Mouse (Mus musculus) c-Kit-positive CD71-positive TER-119-negative erythroid progenitor cells, embryonic 14.5 days (primary cell): ENCODE data around the gene Hmcn1.

Source experiments
- DNase-seq: peaks from one replicate; pipeline ENCODE4 v3.0.0-alpha.2; 2013; ENCODE audit warnings: low read depth

Gene Hmcn1

DNA sequence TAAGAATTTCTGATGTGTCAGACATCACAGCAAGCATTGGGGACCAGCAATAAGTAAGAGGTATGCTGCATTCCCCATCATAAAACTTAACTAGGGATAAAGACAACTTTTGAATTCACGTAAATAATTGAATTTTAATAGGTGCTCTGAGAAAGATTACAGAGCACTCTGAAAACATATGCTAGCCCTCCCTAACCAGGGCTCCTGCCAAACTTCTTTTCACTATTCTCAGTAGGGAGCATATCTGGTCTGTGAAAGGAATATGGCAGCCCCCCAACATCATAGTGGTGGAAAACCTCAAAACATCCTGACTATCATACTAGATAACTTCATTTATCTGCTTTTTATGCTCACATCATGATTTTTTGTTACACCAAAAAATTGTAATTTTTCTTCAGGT lies 347.9 kb downstream of the Hmcn1 start:
- no peak for DNase-seq

DNA sequence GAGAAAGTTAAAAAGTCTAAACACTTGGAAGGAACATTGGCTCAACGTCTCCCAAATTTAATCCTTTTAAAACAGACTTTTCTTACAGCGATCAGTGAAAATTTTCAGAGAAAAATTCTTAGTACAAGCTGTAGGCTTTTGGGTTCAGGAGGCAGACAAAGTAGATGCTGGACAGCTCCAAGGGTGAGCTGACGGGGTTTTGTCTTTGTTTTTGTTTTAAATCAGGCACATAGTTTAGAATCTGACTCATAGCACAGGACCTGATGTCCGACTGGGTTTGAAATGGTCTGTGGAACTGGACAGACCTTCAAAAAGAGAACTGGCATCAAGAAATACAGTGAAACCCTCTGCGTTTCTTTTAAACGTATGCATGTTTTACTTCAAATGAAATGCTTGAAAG lies 353.7 kb downstream of the Hmcn1 start:
- DNase-seq, result no peak

DNA sequence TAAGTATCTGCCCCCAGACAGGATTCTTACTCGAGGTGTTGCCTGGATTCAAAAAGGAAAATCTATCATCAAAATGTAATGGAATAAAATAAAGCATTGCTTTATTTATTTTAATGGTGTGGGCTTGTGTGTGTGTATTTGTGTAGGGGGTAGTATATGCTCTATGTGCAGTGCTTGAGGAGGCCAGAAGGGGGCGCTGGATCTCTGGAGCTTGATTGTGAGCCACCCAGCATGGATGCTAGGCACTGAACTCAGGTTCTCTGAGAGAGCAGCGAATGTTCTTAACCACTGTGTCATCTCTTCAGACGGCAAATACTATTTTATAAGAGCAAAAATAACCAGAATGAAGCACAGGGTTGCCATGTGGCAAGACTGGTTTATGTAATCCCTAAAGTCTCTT lies 360.7 kb downstream of the Hmcn1 start:
- no peak for DNase-seq

DNA sequence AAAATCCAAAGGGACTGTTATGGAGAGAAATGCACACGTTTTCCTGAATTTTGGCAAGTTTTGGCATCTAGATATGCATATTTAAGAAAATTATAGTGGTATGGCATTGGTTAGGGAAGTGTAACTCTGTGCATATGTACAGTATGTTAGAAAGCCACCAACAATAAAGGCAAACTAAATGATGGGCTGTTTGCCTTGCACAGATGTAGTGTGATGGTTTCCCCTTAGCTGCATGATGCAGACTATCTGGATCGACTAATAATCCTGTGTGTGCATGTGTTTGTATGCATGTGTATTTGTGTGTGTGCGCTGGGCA lies 361.4 kb downstream of the Hmcn1 start:
- no peak for DNase-seq

DNA sequence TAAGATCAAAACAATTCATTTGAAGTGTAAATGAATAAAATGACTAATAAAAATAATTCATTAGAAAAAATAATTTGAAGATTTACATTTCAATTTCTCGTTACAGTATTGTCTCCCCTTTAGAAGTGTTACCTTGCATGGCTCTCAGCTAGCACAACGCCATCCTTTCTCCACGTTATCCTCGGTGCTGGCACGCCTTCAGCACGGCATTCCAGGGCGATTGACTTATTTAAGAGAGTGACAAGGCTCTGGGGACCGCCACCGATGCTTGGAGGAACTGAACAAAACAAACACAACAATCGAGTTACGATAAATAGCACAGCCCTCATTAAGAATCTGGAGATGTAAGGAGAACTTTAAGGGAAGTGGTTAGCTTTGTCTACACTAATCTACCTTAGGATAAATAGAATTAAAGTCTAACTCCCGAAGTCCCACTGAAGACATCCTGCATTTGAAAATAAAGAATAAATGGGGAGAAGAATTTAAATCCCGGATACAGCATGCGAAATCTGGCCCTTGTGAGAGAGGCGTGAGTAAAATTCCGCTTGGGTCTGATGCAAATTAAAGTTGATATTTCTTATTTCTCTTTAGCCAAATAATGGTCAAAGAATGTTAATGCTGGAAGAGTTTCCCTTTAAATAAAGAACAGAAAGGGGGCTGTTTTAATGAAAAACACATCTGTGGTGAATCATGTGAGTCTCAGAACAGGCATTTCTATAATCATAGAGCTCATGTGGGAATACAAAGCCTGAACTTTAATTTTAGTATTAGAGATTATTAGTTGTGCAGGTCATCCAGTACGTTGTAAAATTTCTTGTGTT lies 362.0 kb downstream of the Hmcn1 start:
- no peak for DNase-seq

DNA sequence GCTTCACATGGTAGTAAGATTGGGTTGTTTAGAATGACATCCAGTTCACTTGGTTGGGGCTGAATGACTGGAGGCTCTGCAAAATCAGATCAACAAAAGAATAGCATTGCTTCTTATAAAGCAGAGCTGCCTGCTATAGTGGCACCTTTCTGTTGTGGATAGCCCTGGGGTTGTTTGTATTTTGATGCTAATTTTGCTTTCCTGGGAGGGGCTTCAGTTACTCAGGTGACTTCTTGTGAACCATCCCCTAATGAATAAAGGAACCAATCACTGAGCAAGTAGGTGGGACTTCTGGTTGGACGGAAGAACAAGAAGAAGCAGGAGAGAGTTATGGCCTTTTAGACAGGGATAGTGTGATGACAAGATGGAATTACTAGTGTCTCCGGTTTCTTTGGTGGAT lies 370.0 kb downstream of the Hmcn1 start:
- DNase-seq, result no peak

DNA sequence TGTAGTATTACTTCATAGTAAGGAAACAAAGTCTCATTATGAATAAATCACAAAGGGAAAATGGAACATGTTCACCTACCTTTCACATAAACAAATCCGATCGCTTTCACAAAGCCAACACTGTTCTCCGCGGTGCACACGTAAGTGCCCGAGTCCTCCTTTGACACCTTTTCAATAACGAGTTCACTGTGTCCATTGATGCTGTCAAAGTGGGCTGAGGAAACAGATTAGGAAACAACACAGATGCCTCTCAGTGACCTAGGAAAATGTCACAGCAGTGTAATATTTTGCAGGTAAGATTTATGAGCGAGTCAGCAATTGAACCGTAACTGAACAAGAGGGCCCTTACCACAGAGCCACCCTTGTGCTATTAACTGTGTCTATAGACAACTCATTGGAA lies 382.7 kb downstream of the Hmcn1 start:
- DNase-seq, result no peak

DNA sequence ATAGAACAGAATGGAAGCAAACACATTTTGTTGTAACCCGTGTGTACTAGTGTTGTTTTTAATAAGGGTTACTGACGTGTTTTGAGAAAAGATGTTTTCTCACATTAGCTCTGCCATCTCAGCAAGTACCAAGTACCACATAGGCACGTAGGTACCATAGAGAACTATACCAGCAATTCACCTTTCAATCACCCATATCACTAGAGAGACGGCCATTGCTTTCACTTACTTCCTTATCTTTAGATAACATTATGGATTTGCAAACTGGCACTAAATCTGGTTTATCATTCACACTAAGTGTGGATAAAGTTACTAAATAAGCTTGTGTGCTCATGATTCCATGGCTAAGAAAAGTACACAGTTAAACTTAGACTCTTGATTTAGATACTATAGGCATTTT lies 387.1 kb downstream of the Hmcn1 start:
- DNase-seq, result no peak

DNA sequence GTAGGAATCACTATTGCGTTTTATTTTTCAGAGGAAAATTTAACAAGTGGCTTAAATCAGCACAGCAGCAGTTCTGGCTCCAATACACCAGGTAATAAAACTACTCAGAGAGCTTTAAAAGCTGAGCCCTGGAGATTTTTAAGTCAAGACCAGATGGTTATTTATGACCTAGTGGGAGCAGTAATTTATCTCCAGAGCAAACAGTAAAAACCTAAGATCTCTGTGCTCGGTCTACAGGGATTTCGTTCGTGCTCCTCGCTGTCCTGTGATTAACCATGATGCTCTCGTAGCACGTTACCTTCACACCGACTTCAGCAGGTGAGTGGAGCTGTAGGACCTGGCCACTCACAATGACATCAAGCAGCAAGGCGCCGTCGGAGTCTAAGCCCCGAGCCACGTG lies 399.6 kb downstream of the Hmcn1 start:
- DNase-seq, result no peak

DNA sequence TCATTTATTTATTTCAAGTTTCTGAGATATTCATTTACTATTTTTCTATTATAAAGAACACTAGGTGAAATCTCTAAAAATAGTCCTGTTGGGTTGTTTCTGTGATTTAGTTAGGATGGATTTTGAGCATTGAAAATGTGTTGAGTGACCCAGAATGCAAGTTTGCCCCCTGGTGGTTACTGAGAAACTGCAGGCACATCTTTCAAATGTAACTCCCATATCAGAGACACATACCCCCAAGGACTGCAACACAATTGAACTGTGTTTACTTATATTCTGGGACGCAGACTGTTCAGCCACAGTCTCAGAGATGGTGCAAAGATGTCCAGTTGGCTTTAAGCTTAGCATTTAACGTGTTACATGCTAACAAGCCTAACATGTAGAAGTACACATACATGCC lies 402.0 kb downstream of the Hmcn1 start:
- DNase-seq, result peak; percentile 15

DNA sequence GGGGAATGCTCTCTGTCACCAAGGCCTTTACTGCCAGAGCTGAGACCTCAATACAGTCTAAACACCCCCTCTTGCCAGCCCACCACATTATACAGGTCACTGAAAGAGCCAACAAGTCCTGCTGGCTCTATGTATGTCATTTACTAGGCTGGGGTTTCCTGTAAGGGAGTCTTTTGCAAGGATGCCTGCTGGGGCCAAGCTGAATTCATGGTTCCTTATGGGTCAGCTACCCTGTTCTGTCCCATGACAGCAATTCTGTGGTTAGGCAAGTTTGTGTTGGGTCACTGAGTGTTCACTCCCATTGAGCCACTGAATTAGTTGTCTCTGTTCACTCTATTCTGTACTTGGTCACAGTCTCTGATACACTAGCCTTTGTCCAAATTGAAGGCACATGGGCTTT lies 405.8 kb downstream of the Hmcn1 start:
- DNase-seq, result no peak

DNA sequence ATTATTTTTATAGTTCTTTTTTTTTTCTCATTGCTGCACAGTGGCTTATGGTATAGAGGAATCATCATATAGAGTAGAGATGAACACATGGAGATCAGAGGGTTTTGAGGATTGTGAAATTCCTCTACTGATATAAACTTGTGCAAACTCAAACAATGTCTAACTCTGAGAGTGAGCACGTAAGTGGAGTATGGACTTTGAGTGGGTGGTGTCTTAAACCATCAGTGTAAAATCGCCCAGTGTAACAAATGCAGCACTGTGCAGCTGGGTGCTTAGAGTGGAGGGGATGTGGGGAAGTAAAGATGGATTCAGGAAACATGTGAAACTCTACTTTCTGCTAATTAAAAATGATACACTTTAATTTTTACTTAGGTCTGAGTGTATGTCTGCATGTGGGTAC lies 408.8 kb downstream of the Hmcn1 start:
- DNase-seq, result no peak

DNA sequence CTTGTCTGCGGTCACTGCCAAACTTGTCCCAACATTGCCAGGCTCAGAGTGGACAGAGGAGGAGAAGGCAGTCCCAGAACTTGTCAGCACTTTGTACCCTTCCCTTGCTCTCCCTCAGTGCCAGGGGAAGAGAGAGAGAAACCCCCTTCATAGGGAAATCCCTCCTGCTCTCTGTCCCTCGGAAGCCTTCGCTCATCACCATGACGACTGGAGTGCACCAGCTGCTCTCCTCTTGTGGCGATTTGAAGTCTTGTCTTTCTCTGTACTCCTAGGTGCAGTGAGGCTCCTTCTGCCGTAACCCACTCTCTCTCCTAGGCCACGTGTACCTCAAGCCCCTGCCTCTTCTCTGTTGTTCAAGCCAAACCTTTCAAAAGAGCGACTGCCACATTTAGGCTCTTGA lies 409.5 kb downstream of the Hmcn1 start:
- no peak for DNase-seq

DNA sequence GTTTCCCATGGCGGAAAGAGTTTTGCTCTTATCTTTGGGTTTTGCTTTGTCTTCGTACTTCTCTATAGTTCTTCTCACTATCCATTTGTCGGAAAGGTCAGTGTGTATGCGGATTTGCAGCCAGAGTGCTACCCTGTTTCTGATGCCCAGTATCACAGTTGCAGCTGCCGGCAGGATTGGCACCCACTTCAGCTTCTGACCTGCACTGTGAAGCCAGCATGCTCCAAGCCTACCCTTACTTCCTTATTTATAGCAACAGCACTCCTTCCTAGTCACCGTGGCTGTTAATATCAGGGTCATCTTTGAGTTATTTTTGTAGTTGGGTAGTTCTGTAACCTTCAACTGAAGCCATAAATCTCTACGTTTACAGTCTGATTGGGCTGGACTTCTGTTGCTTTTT lies 412.7 kb downstream of the Hmcn1 start:
- DNase-seq, result no peak

DNA sequence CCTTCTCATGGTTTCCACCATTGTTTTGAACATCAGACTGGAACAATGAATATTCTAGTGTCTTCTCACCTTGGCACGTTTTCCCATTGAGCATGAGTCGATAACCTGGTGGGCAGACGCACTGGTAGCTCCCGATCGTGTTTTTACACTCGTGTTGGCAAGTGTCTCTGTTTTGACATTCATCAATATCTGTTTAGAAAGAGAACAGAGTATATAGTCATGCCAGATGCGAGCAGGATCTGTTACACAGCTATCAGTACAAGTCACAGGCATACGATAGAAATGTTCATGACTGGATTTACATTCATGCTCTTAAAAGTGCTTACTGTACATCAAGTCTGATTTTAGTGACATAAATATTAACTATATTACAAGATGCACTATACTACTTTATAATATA lies 419.8 kb downstream of the Hmcn1 start:
- DNase-seq, result no peak

DNA sequence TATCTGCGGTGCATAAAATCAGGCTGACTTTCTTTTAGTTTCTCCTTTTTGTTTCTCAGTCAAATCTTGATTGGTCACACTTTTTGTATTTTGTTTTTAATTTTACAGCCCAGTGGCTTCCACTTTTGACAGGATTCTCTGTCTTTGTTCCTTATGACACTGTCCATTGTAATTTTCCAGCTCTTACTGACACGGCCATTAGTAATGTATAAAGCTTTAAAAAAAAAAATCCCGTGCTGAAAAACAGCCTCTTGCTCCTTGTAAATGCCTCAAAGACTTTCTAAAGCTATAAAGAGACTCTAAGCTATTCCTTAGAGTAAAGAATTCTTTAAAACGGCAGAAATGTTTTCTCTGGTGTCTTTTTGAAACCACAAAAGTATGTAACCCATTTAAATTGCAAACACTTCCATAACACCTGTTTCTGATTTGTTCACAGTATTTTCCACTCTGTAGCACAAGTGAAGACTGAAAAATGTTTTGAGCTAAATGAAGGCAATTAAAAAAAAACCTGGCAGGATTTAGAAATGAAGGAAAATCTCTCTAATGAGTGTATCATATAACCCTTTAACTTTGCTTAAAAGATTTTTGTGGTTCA lies 422.6 kb downstream of the Hmcn1 start:
- no peak for DNase-seq

DNA sequence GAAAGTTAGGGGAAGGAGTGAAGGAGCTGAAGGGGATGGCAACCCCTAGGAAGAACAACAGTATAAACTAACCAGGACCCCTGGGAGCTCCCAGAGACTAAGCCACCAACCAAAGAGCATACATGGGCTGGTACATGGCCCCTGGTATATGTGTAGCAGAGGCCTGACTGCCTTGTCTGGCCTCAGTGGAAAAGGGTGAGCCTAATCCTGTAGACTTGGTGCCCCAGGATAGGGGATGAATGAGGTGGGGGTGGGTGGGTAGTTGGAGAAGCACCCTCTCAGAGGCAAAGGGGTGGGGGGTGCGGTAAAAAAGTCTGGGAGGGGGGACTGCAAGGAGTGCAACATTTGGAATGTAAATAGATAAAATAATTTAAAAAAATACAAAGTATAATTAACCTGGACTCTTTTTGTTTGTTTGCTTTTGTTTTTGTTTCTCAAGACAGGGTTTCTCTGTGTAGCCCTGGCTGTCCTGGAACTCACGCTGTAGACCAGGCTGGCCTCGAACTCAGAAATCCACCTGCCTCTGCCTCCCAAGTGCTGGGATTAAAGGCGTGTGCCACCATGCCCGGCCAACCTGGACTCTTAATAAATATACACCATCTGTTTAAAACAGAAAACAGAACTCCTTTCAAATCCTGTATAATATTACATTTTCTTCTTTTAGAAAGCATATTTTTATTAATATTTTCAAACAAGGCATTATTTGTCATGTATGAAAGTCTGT lies 423.3 kb downstream of the Hmcn1 start:
- DNase-seq, result no peak

DNA sequence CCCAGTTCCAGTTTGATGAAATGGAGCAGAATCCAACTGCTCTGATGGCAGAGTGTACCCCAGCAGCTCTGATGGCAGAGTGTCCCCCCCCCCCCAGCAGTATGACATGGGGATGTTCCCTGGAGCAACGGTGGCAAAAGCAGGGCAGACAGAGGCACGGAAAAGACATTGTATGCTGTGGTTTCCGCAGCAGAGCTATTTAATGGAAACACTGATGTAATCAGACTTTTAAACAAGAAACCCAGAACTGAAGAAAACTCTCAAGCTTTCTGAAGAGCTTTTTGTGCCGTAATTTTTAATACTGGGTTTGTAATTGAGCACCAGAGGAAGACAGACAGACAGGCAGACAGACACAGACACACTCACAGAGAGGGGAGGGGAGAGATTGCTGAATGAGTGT lies 426.9 kb downstream of the Hmcn1 start:
- no peak for DNase-seq

DNA sequence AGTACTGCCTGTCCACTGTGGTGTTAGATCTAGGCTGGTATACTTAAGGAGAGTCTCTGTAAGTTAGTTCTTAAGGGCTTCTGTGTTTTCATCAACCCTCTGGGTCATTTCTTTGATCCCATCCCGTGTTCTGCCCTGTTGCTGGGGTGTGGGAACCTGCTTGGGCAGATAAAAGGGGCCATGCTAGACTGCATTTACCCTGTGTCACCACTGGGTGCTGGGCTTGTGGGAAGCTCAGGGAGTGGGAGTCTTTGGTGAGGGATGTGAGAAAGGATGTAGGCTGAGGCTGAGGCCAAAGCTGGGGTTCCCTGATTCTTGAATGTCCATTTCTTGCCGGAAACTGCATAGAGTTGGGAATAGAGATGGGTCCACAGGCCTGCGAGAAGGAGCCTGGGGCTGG lies 436.6 kb downstream of the Hmcn1 start:
- no peak for DNase-seq

DNA sequence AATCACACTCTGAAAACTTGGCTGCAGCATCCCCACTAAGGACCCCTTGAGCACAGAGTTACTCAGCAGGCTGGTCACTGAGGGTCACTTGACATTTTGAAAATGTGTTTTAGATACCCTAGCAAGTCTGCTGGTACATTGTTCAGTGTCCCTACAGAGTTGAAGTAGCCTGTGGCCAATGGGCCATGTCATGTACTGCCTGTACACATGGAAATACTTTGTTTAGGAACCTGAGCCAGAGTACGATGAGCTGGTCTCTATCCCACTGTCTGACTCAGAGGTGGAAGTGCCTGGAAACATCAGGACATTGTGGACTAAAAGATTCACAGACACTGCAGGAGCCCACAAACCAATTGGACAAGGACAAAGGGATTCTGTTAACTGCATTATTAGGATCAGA lies 441.8 kb downstream of the Hmcn1 start:
- DNase-seq, result no peak

DNA sequence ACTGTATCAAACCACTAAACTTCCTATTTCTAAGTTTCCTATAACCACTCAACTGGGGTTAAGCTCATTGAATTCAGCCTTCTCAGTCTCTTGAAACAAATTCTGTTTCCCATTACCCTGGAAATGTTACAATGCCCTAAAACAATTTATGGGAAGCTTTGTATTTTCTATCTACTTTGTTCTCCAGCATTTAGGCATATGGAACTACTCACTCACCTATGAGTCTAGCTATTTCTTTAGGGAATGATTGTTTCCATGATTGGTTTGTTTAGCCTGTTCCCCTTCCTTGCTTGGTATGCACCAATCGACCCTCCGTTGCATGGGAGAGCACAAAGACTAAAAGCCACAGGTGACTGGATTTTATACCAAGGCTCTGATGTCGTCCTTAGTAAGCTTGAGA lies 446.8 kb downstream of the Hmcn1 start:
- DNase-seq, result no peak

DNA sequence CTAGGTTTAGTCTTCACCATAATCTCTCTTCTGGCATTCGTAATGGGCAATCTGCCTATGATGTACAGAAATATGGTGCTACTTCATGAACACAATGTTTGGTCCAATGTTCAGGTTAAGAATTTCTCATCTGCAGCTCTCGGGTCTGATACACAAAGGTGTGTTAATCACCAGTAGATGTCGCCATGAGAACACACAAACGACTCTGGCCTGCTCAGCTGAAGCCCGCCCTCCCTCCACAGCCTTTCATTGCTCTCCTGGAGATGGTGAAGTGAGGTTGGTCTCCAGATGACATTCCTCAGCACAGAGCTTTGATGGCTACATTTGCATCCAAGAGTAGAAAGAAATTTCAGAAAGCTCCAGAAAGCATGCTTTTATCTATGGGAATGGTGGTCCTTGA lies 453.0 kb downstream of the Hmcn1 start:
- DNase-seq, result peak; percentile 6

DNA sequence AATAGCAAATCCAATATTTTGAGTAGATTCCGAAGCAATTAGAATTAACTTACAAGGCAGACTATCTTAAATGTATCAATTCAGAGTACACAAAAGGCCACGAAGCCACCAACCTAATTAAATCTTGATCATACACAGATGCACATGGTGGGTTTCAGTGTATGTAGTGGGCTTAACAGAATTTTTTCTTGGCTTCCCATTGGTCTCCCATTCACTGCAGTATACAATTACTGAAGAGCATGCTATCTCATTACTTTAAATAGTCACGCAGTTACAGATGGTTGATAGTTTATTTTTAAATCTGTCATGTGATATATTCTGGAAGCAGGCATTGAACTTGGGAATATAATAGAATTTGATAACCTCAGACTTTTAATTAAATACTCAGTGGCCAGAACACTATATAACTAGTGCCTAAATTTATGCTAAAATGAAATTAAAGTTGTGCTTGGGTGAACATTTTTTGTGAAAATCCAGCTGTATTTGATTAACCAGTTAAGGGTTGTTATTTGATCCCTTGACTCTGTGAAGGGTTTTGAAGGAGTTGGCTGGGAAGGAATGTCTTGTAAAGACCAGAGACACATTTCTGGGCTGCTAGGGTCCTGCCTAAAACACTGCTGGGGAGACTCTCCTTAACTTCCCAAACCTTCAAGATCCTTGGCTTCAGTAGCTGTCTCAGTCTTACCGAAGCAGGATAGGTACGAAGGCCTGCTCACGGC lies 455.7 kb downstream of the Hmcn1 start:
- DNase-seq, result no peak
